Mouse (Mus musculus): ENCODE measurements around the gene Ankrd9.

DNA sequence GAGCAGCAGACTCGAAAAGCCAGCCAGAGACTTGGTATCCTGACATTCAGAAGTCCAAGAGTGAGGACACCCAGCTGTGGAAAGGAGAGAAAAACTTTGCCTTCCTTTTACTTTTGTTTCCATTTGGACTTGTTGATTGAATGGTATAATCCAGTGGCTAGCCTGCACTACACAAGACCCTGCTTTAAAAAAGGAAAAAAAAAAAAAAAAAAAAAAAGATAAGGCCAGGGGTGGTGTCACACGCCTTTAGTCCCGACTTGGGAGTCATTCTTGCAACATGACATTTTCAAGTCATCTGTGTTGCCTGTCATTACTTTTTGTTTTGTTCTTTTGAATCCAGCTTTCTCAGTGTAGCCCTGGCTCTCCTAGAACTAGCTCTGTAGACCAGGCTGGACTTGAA lies 42.7 kb upstream of the Ankrd9 start:
- no peak for TF ChIP-seq CTCF (IDR thresholded peaks at IDR 0.05; ENCODE audit: extremely low read depth, insufficient read depth, low read length)
- TF ChIP-seq POLR2A (IDR thresholded peaks at IDR 0.05; ENCODE audit: extremely low read depth, insufficient read depth, low read length): no peak

Data from cortical plate, adult 2 months (tissue).